Mouse (Mus musculus): ENCODE measurements around the gene Nid2. TPM values are rescaled to one million over a fixed set of nuclear protein-coding genes. Genes with fewer than 3 reads are reported as not detected.

Nid2 gene
- polyA plus RNA-seq, 1 experiment from 2014 or later: 5.9 TPM

DNA sequence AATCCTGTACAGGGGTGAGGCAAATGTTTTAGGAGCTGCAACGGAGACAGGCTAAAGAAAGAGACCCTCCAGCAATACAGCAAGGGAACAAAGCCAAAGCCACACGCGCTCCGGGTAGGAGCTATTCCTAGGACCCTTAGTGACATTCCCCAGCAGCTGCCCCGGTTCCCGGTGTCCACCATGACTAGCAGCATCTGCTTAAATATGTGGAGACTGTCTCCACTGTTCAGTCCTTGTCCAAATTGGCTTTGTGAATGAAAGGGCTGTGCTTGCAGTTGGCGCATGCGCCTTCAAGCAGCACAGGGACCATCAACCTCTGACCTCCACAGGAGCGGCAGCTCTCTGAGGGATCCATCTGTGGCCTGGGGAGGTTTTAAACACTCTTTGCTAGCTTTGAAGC, 41.9 kb upstream of the Nid2 start:
- no peaks in the 10 kb centered on the region for H3K27me3 ChIP-seq (ENCODE audit: insufficient read depth, low read length)
- H3K9ac ChIP-seq (replicated peaks): no peak overlapping the region
- peaks cover 20% of the 10 kb centered on the region for H3K4me1 ChIP-seq (ENCODE audit: insufficient read depth)
- 56% methylated on average over 9 of the region's 9 CpGs for WGBS (ENCODE audit: insufficient replicate concordance)
- TF ChIP-seq EP300 (IDR thresholded peaks at IDR 0.05; ENCODE audit: low read depth): no peak
- TF ChIP-seq CTCF (IDR thresholded peaks at IDR 0.05; ENCODE audit: low read depth): no peak
- no peak overlapping the region for H3K27ac ChIP-seq (ENCODE audit: low read depth)
- DNase-seq (no peak), ATAC-seq (peak; percentile 43; the same call in 1 of the 2 replicates)
- no peaks in the 10 kb centered on the region for H3K36me3 ChIP-seq (replicated peaks; ENCODE audit: insufficient read depth, low read length)
- peak overlapping the region; percentile 7; the same call in 1 of the 2 replicates for H3K4me2 ChIP-seq (ENCODE audit: low read depth, low read length)
- H3K4me3 ChIP-seq (ENCODE audit: low read depth, low read length): no peak overlapping the region
- no peaks in the 10 kb centered on the region for H3K9me3 ChIP-seq (ENCODE audit: low read length)

DNA sequence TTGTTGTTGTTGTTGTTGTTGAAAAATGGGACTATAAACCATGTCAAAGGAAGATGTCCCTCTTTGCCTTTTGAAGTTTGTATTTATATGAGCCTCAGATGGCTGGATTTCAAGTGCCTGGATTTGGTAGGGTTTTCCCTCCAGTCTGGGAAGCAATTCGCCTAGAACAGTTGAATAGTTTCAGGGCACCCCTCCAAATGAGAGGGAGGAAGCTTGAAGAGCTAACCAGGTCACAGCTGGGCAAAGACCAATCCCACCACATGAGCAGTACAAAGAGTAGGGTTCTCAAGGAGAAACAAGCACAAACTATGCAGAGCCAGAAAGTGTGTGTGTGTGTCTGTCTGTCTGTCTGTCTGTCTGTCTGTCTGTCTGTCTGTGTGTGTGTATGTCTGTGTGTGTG, 39.3 kb upstream of the Nid2 start:
- Histone ChIP-seq H3K9ac (replicated peaks) (no peak overlapping the region), H3K9me3 (ENCODE audit: low read length) (no peaks in the 10 kb centered on the region), H3K4me2 (ENCODE audit: low read depth, low read length) (no peak overlapping the region), H3K27me3 (ENCODE audit: insufficient read depth, low read length) (no peaks in the 10 kb centered on the region), H3K4me1 (ENCODE audit: insufficient read depth) (peaks cover 17% of the 10 kb centered on the region), H3K36me3 (replicated peaks; ENCODE audit: insufficient read depth, low read length) (no peaks in the 10 kb centered on the region), H3K27ac (ENCODE audit: low read depth) (no peak overlapping the region), H3K4me3 (ENCODE audit: low read depth, low read length) (no peak overlapping the region)
- ATAC-seq (no peak), DNase-seq (no peak)
- TF ChIP-seq EP300 (IDR thresholded peaks at IDR 0.05; ENCODE audit: low read depth): no peak
- no peak for TF ChIP-seq CTCF (IDR thresholded peaks at IDR 0.05; ENCODE audit: low read depth)
- WGBS (ENCODE audit: insufficient replicate concordance): 40% methylated on average over 1 of the region's 1 CpGs

- 15% methylated on average over 3 of the region's 3 CpGs for WGBS (ENCODE audit: insufficient replicate concordance)
These were observed 38.0 kb upstream of the Nid2 start for GRCm38 (mm10) chr14:19713067-19713466.

DNA sequence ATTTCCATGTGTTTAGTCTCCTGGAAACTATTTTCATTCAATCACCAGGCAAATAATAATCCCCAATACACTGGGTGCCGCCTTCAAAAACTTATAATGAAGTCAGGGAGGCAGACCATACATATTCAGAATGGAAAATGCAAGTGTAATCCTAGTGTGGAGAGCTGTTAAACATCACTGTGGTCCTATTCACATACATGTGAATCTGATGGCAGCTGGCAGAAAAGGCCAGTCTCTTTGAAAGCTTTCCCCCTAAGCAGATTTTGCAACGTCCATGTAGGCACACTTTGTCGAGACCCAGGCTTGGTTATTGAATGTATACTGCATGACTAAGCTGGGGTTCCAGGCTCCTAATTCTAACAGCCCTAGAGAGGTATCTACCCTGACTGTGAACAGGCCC, 32.0 kb upstream of the Nid2 start:
- H3K4me2 ChIP-seq (ENCODE audit: low read depth, low read length): no peak overlapping the region
- H3K27me3 ChIP-seq (ENCODE audit: insufficient read depth, low read length): no peaks in the 10 kb centered on the region
- DNase-seq (no peak), ATAC-seq (no peak)
- H3K9me3 ChIP-seq (ENCODE audit: low read length): no peaks in the 10 kb centered on the region
- no peaks in the 10 kb centered on the region for H3K36me3 ChIP-seq (replicated peaks; ENCODE audit: insufficient read depth, low read length)
- H3K4me1 ChIP-seq (ENCODE audit: insufficient read depth): no peaks in the 10 kb centered on the region
- H3K4me3 ChIP-seq (ENCODE audit: low read depth, low read length): no peak overlapping the region
- WGBS (ENCODE audit: insufficient replicate concordance): 61% methylated on average over 3 of the region's 3 CpGs
- no peak overlapping the region for H3K27ac ChIP-seq (ENCODE audit: low read depth)
- no peak for TF ChIP-seq CTCF (IDR thresholded peaks at IDR 0.05; ENCODE audit: low read depth)
- no peak for TF ChIP-seq EP300 (IDR thresholded peaks at IDR 0.05; ENCODE audit: low read depth)
- H3K9ac ChIP-seq (replicated peaks): no peak overlapping the region

More at GRCm38 (mm10) chr14:19713067-19713466, 38.0 kb upstream of the Nid2 start:
- Histone ChIP-seq H3K4me2 (ENCODE audit: low read depth, low read length) (no peak overlapping the region), H3K36me3 (replicated peaks; ENCODE audit: insufficient read depth, low read length) (no peaks in the 10 kb centered on the region), H3K4me3 (ENCODE audit: low read depth, low read length) (no peak overlapping the region), H3K27ac (ENCODE audit: low read depth) (peak overlapping the region; percentile 16; the same call in 1 of the 2 replicates), H3K27me3 (ENCODE audit: insufficient read depth, low read length) (no peaks in the 10 kb centered on the region), H3K9ac (replicated peaks) (no peak overlapping the region), H3K9me3 (ENCODE audit: low read length) (no peaks in the 10 kb centered on the region), H3K4me1 (ENCODE audit: insufficient read depth) (peaks cover 12% of the 10 kb centered on the region)
- DNase-seq (no peak), ATAC-seq (peak; percentile 49)
- TF ChIP-seq CTCF (IDR thresholded peaks at IDR 0.05; ENCODE audit: low read depth): no peak
- TF ChIP-seq EP300 (IDR thresholded peaks at IDR 0.05; ENCODE audit: low read depth): no peak

DNA sequence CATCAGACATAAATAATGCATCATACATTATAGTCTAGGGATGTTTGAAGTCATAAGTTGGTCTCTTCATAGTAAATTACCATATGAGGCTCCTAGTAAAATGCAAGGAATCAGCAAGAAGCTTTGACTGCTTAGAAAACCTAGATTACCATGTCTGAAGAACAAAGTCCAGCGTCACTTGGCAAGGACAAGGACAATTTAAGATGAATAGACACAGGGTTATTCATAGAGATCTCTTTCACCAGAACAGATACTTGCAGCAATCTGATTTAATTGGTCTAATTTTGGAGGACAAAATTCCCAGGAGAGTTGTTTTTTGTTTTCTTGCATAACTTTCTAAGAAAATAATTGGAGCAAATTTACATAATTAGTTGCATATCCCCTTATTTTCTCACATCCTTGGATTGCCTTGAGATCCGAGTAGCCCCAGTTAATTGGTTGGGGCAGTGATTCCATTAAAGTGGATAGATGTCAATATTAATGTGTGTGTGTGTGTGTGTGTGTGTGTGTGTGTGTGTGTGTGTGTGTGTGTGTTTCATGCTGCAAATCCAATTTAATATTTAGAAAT, 30.9 kb upstream of the Nid2 start:
- H3K4me3 ChIP-seq (ENCODE audit: low read depth, low read length): no peak overlapping the region
- H3K9me3 ChIP-seq (ENCODE audit: low read length): no peaks in the 10 kb centered on the region
- H3K4me2 ChIP-seq (ENCODE audit: low read depth, low read length): no peak overlapping the region
- H3K27ac ChIP-seq (ENCODE audit: low read depth): no peak overlapping the region
- H3K9ac ChIP-seq (replicated peaks): no peak overlapping the region
- no peaks in the 10 kb centered on the region for H3K4me1 ChIP-seq (ENCODE audit: insufficient read depth)
- no peaks in the 10 kb centered on the region for H3K27me3 ChIP-seq (ENCODE audit: insufficient read depth, low read length)
- H3K36me3 ChIP-seq (replicated peaks; ENCODE audit: insufficient read depth, low read length): no peaks in the 10 kb centered on the region
- TF ChIP-seq EP300 (IDR thresholded peaks at IDR 0.05; ENCODE audit: low read depth) (no peak), CTCF (IDR thresholded peaks at IDR 0.05; ENCODE audit: low read depth) (no peak)
- ATAC-seq: no peak
- no peak for DNase-seq
- WGBS (ENCODE audit: insufficient replicate concordance): 72% methylated on average over 2 of the region's 2 CpGs

- DNase-seq (no peak), ATAC-seq (no peak)
- no peak overlapping the region for H3K4me2 ChIP-seq (ENCODE audit: low read depth, low read length)
- H3K27me3 ChIP-seq (ENCODE audit: insufficient read depth, low read length): no peaks in the 10 kb centered on the region
- H3K27ac ChIP-seq (ENCODE audit: low read depth): no peak overlapping the region
- no peak overlapping the region for H3K9ac ChIP-seq (replicated peaks)
- no peaks in the 10 kb centered on the region for H3K9me3 ChIP-seq (ENCODE audit: low read length)
- H3K36me3 ChIP-seq (replicated peaks; ENCODE audit: insufficient read depth, low read length): no peaks in the 10 kb centered on the region
- WGBS (ENCODE audit: insufficient replicate concordance): 75% methylated on average over 5 of the region's 5 CpGs
- no peak for TF ChIP-seq CTCF (IDR thresholded peaks at IDR 0.05; ENCODE audit: low read depth)
- H3K4me1 ChIP-seq (ENCODE audit: insufficient read depth): peaks cover 3% of the 10 kb centered on the region; the same call in 1 of the 2 replicates
- H3K4me3 ChIP-seq (ENCODE audit: low read depth, low read length): no peak overlapping the region
These were observed 22.8 kb upstream of the Nid2 start for GRCm38 (mm10) chr14:19728278-19728677.

All from liver, postnatal 0 days (tissue).